Comparison of ENCODE assay signal across 25 mouse cellular contexts in genomic region chr4:57217746-57218145, GRCm38 (mm10).
"Had no signal": no experiment of that assay in that cellular context is flagged by ENCODE, and none has a peak within 500 bp of the region (broad histone marks: within the 10 kb centered on the region; RNA-seq: fewer than 3 reads in every experiment).

No protein-coding gene starts in this region.

- H3K4me3 ChIP-seq: heart, embryonic 10.5 days; heart, embryonic 12.5 days; hindbrain, embryonic 13.5 days; hindbrain, embryonic 15.5 days; kidney, embryonic 15.5 days; limb, embryonic 13.5 days; limb, embryonic 15.5 days; liver, embryonic 12.5 days had no signal

- ATAC-seq: hindbrain, postnatal 0 days; intestine, embryonic 16.5 days; liver, embryonic 12.5 days had no signal

- DNase-seq: gastrocnemius, postnatal 14 days; gastrocnemius, postnatal 36 days; heart, adult 18-20 months; heart, postnatal 14 days; heart, postnatal 36 days; kidney, adult 11 months; kidney, adult 2 months; kidney, adult 9 months; kidney, postnatal 14 days; kidney, postnatal 36 days; layer of hippocampus, adult 9-11 months; layer of hippocampus, postnatal 36 days; left cerebral cortex, postnatal 4 days had no signal

- H3K27ac ChIP-seq: heart, embryonic 10.5 days; hindbrain, embryonic 13.5 days; hindbrain, embryonic 15.5 days; hindbrain, postnatal 0 days; kidney, embryonic 15.5 days; kidney, postnatal 0 days; limb, embryonic 13.5 days; limb, embryonic 15.5 days; liver, embryonic 12.5 days; liver, embryonic 14.5 days had no signal
